Mouse (Mus musculus): ENCODE results near the gene Sostdc1. TPM values are rescaled to one million over a fixed set of nuclear protein-coding genes. Genes with fewer than 3 reads are reported as not detected.

The Sostdc1 gene
- polyA plus RNA-seq, 1 experiment from 2014 or later: 36.1 TPM

- 56% methylated on average over 4 of the region's 4 CpGs for WGBS
- ATAC-seq: no peak
- Histone ChIP-seq H3K4me1 (ENCODE audit: control insufficient read depth, insufficient read depth, low read depth, low read length) (no peaks in the 10 kb centered on the region), H3K9me3 (ENCODE audit: control insufficient read depth, low read length) (no peaks in the 10 kb centered on the region), H3K9ac (ENCODE audit: low read depth, low read length) (no peak overlapping the region), H3K36me3 (ENCODE audit: control insufficient read depth, insufficient read depth, low read length) (no peaks in the 10 kb centered on the region), H3K27me3 (replicated peaks; ENCODE audit: control insufficient read depth, insufficient read depth, low read length) (no peaks in the 10 kb centered on the region), H3K4me2 (ENCODE audit: low read length) (no peak overlapping the region), H3K27ac (ENCODE audit: low read depth, low read length) (no peak overlapping the region), H3K4me3 (ENCODE audit: low read length) (no peak overlapping the region)
Measured at GRCm38 (mm10) chr12:36344131-36344530, 30.2 kb downstream of the Sostdc1 start.

- no peak overlapping the region for H3K4me3 ChIP-seq (ENCODE audit: low read length)
- H3K27ac ChIP-seq (ENCODE audit: low read depth, low read length): no peak overlapping the region
- 91% methylated on average over 3 of the region's 3 CpGs for WGBS
- no peak for ATAC-seq
- no peaks in the 10 kb centered on the region for H3K4me1 ChIP-seq (ENCODE audit: control insufficient read depth, insufficient read depth, low read depth, low read length)
- no peaks in the 10 kb centered on the region for H3K9me3 ChIP-seq (ENCODE audit: control insufficient read depth, low read length)
- H3K36me3 ChIP-seq (ENCODE audit: control insufficient read depth, insufficient read depth, low read length): no peaks in the 10 kb centered on the region
- H3K4me2 ChIP-seq (ENCODE audit: low read length): no peak overlapping the region
- no peak overlapping the region for H3K9ac ChIP-seq (ENCODE audit: low read depth, low read length)
- H3K27me3 ChIP-seq (replicated peaks; ENCODE audit: control insufficient read depth, insufficient read depth, low read length): no peaks in the 10 kb centered on the region
Measured at GRCm38 (mm10) chr12:36360064-36360463, 46.1 kb downstream of the Sostdc1 start.

- no peak overlapping the region for H3K27ac ChIP-seq (ENCODE audit: low read depth, low read length)
- WGBS: 92% methylated on average over 5 of the region's 5 CpGs
- H3K4me1 ChIP-seq (ENCODE audit: control insufficient read depth, insufficient read depth, low read depth, low read length): no peaks in the 10 kb centered on the region
- H3K4me3 ChIP-seq (ENCODE audit: low read length): no peak overlapping the region
- H3K9ac ChIP-seq (ENCODE audit: low read depth, low read length): no peak overlapping the region
- H3K36me3 ChIP-seq (ENCODE audit: control insufficient read depth, insufficient read depth, low read length): no peaks in the 10 kb centered on the region
- no peak for ATAC-seq
- H3K4me2 ChIP-seq (ENCODE audit: low read length): no peak overlapping the region
- no peaks in the 10 kb centered on the region for H3K27me3 ChIP-seq (replicated peaks; ENCODE audit: control insufficient read depth, insufficient read depth, low read length)
- no peaks in the 10 kb centered on the region for H3K9me3 ChIP-seq (ENCODE audit: control insufficient read depth, low read length)
Measured at GRCm38 (mm10) chr12:36360693-36361092, 46.8 kb downstream of the Sostdc1 start.

- Histone ChIP-seq H3K27ac (ENCODE audit: low read depth, low read length) (no peak overlapping the region), H3K36me3 (ENCODE audit: control insufficient read depth, insufficient read depth, low read length) (no peaks in the 10 kb centered on the region), H3K4me1 (ENCODE audit: control insufficient read depth, insufficient read depth, low read depth, low read length) (no peaks in the 10 kb centered on the region), H3K4me3 (ENCODE audit: low read length) (no peak overlapping the region), H3K9ac (ENCODE audit: low read depth, low read length) (no peak overlapping the region), H3K9me3 (ENCODE audit: control insufficient read depth, low read length) (no peaks in the 10 kb centered on the region), H3K27me3 (replicated peaks; ENCODE audit: control insufficient read depth, insufficient read depth, low read length) (no peaks in the 10 kb centered on the region), H3K4me2 (ENCODE audit: low read length) (no peak overlapping the region)
- 88% methylated on average over 4 of the region's 4 CpGs for WGBS
- ATAC-seq: no peak
Measured at GRCm38 (mm10) chr12:36364013-36364412, 50.1 kb downstream of the Sostdc1 start.

Other genes starting within 250 kb of the Sostdc1 start
- gene Ankmy2, start 157.0 kb upstream of the Sostdc1 start, polyA plus RNA-seq (2015; fragmentation: Nextera tagmentation; extraction: Ambion mirVana): 78.6 and 81.0 TPM in 2 replicates
- 330 and 343 TPM in 2 replicates for gene Bzw2, start 156.1 kb upstream of the Sostdc1 start, polyA plus RNA-seq (2015; fragmentation: Nextera tagmentation; extraction: Ambion mirVana)
- not detected in 2 replicates for gene Lrrc72, start 60.7 kb upstream of the Sostdc1 start, polyA plus RNA-seq (2015; fragmentation: Nextera tagmentation; extraction: Ambion mirVana)
- 13.6 and 13.9 TPM in 2 replicates for gene Ispd, start 67.3 kb downstream of the Sostdc1 start, polyA plus RNA-seq (2015; fragmentation: Nextera tagmentation; extraction: Ambion mirVana)
- gene D630036H23Rik, start 68.0 kb downstream of the Sostdc1 start, polyA plus RNA-seq (2015; fragmentation: Nextera tagmentation; extraction: Ambion mirVana): 2.1 TPM in 2 replicates

Measured in hindbrain, embryonic 16.5 days (tissue).